Mouse (Mus musculus): ENCODE data around the gene Lpo.

Lpo gene

DNA sequence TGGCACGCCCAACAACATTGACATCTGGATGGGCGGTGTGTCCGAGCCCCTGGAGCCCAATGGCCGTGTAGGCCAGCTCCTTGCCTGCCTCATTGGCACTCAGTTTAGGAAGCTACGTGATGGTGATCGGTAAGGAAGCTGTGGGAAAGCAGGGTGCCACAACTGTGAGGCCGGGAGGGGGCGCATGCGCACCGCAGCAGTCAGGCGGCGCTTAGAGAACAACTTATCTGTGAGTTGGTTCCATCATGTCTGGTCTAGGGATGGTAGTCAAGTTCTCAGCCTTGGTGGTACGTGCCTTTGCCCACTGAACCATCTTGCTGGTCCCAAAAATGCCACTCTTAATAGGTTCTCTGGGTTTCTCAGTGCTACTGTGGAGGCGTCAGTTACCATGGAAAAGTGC, 25.5 kb downstream of the Lpo start:
- peak; percentile 32 for DNase-seq

DNA sequence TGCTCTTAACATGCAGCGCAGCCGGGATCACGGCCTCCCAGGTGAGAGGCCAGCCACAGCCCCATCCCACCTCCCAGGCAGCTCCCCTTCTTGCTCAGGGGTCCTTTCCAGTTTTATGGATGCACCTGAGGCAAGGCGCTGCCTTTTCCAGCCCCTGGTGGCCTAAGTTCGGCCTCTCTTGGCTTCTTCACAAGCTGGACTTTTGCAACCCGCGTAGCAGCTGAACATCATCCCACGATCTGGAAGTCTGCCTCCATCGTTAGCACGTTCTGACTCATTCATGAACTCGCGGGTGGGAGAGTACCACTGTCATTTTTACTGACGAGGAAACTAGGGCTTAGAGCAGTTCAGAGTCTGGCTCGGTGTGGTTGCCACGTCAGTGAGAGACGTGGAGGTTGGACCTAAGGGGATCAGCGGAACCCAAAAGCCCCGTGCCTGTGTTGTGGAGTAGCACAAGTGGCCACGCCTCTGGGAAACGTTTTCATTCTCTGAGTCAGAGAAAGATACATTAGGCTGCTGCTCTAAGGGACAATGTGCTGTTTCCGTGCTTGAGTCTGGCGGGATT, 26.3 kb downstream of the Lpo start:
- DNase-seq = peak; percentile 43

DNA sequence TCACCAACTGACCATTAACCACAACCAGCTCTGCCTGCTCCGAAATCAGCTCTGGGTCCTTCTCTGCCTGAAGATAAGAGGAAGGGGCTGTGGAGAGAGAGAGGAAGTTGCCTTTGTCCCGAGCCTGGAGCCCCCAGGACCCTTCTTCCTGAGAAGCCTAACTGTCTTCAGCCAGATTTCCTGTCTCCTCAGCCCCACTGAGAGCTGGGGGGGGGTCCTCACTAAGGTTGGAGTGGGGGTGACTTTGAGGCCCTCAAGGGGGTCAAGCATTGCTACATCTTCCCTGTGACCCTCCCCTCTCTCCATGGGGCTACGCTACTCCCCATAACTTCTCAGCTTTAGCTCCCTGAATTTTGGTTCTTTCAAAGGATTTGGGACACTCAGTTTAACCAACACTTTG, 34.6 kb downstream of the Lpo start, which contains the start of gene Mpo:
Mpo (plus strand) TSS at position 122 of the 400 bp plus-strand sequence.
- DNase-seq = no peak

DNA sequence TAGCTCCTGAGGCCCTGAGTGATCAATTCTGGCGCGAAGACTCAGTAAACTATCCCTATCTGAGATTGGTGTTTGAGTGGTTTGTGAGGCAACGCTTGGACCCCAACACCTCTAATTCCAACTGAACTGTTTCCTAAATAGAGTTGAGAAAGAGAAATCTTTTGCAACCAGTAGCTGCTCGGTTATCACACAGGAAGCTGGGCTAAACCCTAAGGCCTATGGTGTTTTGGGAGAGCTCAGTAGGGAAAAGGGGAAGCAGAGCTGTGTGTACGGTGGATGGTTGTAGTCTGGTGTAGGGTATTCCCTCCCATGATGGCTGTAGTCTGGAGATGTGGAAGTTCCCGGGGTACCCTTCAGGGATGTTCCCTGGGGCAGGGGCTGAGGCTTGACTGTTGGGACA, 38.0 kb downstream of the Lpo start:
- no peak for DNase-seq

DNA sequence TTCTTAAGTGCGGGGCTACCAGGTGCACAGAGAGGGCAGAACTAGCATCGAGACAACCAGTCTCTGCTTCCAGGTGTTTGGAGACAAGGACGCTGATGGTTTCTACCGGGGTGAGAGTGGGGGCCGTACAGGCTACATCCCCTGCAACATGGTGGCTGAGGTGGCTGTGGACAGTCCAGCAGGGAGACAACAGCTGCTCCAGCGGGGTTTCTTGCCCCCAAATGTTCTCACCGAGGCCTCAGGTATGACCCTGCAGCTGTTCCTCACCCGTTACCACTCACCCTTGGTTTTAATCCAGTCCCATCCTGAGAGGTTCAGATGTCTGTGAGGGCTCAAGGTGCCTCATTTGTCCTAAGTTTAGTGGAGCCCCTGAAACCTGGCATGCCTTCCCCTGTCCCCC, 48.0 kb downstream of the Lpo start:
- DNase-seq = no peak

DNA sequence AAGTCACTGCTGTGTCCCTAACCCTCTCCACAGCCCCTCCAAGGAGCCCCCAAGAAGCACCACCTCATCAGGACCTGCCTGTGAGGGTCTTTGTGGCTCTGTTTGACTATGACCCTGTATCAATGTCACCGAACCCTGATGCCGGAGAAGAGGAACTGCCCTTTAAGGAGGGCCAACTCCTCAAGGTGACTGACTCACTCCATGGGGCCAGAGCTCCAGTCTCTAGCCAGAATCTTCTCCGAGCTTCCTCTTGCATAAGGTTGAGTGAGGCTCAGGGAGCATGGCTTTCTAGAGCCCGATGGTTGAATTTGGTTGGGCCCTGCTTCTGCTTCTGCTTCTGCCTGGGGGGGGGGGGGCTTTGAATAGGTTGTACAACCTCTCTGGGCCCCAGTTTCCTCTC, 48.7 kb downstream of the Lpo start:
- no peak for DNase-seq

DNA sequence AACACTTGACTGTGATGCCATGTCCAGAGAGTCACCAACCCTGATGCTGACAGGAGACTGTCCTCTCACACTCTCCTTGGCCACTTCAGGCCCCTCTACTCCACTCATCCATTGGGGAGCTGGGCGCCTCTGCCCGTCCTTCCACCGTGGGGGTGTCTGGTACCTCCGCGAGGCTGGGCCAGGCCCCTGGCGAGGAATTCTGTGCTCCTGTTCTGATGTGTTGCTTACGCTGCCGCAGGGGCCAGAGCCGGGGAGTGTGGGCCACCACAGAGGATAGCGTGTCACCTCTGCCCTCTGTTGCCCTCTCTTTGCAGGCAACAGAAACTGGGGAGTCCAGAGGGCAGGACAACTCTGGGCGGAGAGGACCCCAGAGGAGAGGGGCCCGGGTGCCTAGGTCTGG, 49.2 kb downstream of the Lpo start:
- DNase-seq = no peak

DNA sequence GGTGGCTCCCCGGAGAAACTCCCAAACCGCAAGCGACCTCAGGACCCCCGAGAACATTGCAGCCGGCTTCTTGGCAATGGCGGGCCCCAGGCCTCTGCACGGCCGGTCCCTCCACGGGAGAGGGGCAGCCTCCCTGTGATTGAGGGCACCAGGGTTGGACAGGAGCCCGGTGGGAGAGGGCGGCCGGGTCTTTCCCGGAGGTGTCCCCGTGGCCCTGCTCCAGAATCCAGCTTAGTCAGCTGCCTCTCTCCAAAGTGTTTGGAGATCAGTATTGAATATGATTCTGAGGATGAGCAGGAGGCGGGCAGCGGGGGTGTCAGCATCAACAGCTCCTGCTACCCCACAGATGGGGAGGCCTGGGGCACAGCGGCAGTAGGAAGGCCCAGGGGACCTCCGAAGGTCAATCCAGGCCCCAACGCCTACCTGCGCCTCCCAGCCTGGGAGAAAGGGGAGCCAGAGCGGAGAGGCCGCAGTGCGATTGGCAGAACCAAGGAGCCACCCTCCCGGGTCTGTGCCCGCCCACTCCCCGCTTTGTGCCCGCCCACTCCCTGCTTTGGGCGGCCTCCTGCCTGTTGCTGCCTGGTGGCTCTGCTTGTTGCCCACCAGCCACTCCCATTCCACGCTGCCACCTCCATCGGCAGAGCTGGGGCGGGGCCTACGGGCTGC, 49.9 kb downstream of the Lpo start:
- peak; percentile 68 for DNase-seq

DNA sequence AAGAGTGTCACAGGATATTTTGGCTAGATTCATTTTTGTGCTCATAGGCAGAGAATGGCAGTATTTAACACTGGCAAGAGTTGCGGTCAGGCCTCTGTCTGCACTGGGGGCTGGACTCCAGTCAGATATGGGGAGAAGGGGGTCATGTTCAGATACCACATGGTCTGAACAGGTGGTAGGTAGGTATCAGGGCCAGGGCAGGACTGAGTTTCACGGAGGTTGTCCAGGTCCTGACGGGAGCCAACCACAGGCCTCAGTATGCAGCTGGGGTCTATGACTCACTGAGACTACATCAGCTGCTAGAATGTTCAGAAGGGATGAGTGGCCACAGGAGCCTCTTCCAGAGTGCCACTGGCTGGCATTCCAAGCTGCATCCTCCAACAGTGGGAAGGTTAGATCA, 55.7 kb downstream of the Lpo start:
- DNase-seq = no peak

DNA sequence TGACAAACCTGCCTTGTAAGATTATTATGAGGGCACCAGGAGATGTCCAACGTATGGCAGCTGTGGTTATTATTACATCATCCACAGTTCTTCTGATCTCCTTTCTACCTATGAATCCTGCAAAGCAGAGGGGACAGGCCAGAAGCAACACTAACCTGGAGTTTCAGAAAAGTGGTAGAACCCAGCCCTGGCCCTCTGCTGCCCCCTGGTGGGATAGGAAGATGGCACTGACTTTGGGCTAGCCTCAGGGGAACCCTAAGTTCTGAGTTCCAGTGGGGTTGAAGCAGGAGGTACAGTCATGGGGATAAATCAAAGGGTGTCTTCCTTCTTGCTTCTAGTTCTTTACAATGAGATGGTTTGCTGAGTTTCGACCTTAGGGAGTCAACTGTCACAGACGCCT, 57.1 kb downstream of the Lpo start:
- peak; percentile 54 for DNase-seq

DNA sequence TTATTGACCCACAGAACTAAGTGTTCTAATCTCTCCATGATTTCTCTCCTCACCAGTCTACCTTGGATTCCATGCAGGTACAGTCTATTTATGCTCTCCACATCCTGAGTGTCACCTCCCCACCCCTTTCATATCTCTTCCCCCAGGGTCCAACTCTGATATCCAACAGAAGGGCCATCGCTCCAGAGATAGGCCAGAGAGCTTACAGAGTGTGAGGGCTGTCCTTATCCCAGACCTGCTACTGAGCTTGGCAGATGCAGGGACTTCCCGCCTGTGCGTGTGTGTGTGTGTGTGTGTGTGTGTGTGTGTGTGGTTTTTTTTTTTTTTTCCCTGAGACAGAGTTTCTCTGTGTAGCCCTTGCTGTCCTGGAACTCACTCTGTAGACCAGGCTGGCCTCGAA, 59.3 kb downstream of the Lpo start:
- no peak for DNase-seq

DNA sequence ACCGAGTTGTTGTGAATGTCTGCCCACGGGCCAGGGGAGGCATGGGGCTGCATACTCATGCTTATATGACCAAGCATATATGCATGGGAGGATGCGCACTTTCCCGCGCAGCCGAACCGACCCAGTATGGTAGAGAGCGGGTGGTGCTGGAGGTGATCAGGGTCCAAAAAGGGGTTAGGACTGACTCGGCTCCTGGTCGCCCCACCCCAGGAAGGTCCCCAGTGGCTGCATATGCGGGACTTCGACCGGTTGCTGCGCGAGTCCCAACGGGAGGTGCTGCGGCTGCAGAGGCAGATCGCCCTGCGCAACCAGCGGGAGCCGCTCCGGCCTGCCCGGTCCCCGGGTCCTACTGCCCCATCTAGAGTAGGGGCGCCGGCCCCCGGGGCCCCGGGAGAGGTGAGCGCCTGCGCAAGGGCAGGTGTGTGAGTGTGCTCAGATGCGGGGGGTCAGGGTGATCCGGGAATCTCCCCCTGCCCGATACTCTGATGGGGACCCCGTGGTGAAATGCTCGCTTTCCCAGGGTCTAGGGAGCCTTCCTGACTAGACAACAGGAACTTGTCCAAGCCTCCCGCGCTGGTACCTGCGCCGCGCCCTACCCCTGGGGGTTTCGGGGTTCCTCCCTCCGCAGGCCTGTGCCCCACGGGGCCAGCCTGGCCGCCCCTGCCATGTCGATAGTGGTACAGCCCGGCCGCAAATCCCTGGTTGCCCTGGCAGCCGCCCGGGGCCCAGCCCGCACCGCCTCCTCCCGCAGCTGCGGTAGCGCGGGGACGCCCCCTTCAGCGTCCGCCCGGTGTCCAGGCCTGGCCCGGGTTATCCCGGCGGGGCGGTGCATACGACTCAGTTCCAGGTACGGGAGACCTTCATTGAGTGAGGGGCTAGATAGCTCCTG, 63.9 kb downstream of the Lpo start:
- DNase-seq = peak; percentile 63

DNA sequence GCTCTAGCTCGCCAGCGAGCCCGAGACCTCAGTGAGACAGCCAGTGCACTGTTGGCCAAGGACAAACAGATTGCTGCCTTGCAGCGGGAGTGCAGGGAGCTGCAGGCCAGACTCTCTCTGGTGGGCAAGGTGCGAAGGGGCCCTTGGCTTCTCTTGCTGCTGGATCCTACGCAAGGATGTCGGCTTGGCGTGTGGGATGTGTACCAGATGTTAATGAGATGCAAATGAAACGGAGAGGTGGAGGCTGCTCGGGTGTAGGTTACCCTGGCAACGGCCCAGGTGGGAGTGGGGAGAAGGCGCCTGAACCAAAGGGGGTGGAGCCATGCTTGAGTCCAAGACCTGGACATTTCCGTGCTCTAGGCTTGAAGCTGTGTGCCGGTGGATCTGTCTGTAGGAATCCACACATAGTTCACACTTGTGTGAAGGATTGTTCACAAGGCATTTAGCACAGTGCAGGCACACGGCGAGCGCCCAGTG, 64.5 kb downstream of the Lpo start:
- peak; percentile 81 for DNase-seq

DNA sequence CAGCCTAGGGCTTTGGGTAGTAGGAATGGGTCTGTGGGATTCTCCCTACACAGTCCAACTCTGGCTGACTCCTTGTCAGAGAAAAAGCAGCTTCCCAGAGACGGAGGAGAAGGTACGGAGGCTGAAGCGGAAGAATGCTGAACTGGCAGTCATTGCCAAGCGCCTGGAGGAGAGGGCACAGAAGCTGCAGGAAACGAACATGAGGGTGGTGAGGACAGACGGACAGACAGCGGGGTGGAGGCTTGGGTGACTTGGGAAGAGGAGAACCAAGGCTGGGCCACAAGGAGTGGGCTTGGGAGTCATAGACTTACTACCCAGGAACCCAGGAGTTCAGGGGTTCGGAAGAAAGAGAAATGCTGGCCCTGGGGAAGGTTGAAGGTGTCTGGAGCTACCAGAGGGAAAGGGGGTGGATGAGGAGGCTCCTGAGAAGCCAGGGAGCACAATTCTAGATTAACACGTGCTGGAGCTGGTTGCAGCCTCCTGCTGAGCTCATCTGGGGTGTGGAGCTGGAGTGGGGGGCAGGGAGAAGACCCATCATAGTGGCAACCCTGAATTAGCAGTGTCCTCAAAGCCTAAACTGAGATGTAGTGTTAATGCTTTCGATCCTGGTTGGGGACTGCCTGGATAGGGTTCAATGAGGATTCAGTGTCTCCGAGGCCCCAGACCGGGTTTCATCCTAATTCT, 65.2 kb downstream of the Lpo start:
- DNase-seq = peak; percentile 31

DNA sequence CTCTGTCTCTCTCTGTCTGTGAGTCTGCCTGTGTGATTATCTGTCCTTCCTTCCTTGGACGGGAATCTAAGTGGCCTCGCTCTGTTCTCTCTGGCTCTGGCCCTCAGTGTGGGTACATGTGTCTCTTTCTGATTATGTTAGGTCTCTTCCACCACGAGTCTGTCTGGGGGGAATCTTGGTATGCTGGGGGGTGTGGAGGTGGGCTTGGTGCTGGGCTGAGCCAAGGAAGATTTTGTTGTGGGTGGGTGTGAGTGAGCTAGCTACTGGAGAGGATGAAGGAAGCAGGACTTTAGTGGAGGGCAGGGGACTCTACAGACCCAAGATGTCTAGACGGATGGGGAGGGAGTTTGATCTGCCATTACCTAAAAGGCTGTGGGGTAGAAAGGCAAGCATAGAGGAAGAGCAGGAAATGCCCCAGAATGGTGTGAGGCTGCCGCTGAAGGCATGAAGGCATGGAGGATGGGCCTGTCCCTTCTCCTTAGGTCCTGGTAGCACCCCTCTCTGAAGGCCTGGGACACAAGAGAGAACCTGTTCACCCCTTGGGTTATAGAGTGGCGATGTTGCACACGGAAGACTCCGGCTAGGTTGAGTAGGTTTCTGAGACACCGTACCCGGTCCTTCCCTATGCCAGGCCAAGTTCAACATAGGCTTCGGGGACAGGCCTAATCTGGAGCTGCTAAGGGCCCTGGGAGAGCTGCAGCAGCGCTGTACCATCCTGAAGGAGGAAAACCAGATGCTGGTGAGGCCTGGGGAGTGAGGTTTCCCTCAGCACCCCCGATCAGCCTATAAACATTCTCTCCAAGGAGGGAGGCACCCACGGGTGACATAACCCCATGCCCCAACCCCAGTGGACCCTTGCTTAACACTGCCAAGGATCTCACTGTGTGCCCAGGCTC, 66.0 kb downstream of the Lpo start:
- no peak for DNase-seq

DNA sequence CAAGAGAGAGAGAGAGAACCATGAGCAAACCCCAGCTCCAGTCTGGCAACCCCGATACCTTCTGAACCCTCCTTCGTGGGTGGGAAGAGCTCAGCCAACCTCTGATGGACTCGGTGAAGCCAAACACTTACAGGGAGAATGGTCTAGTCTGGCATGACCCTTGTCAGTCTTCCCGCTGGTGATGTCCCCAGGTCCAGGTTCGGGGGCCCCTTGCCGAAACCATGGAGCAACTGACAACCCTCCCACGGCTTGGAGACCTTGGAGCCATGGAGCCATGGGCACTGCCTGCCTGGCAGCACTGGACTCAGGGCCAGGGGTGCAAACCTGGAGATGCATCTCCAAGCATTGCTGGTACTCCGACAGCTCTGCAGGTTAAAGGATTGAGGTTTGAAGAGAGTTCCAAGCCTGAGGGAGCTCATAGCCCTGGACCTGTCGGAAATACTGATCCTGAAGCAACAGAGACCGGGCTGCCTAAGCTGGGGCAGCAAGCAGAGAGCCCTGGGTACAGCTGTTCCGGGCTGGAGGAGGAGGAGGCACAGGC, 66.8 kb downstream of the Lpo start:
- peak; percentile 45 for DNase-seq

DNA sequence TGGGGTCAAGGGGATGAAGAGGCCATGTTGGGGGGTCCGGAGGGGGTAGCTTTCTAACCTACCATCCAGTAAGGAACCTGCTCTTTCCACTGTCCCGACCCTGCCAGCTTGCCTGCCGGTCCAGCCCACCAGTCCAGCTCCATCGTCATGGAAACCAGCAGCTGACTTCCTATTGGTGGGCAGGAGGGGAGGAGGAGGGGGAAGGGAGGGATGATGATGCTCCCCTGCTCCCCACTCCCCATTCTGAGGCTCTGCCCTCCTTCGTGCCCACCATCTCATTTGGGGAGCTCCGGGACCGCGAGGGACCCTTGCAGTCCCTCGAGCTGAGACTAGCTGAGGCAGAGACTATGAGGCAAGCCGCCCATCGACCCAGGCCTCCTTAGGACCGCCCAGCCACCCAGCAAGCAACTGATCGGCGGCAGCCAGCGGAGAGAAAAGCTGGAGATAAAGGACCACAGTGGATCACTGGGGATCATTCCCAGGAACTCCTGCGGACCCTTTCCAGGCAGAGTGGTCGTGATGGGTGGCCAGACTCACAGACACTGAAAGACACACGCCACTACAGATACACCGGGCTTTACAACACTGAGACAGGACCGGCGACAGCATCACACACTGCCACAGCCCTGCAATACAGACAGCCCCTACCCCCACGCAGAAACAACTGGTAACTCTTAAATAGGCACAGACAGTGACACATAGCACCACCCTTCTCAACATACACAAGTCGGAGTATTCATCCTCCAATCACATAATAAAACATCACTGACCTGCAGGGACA, 67.6 kb downstream of the Lpo start, which contains the start of gene Tspoap1:
Tspoap1 (plus strand) TSS at position 241 of the 781 bp plus-strand sequence.
- peak; percentile 83 for DNase-seq

DNA sequence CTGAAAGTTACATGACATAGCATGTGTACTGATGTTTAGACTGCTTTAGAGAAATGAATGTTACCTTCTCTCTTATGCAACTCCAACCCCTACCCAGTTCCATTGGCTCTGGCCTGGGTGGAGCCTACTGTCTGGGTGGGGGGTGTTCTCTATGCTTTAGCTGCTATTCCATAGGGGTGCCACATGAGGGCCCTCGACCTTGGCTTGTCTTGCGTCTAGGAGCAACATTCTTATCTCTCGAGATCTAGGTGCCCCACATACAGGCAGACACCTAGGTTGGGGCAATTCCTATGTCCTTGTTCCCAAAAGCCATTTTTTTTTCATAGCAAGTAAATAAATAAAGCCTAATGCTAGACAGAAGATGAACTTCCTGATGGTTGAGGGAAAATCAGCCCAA, 68.5 kb downstream of the Lpo start:
- peak; percentile 56 for DNase-seq

DNA sequence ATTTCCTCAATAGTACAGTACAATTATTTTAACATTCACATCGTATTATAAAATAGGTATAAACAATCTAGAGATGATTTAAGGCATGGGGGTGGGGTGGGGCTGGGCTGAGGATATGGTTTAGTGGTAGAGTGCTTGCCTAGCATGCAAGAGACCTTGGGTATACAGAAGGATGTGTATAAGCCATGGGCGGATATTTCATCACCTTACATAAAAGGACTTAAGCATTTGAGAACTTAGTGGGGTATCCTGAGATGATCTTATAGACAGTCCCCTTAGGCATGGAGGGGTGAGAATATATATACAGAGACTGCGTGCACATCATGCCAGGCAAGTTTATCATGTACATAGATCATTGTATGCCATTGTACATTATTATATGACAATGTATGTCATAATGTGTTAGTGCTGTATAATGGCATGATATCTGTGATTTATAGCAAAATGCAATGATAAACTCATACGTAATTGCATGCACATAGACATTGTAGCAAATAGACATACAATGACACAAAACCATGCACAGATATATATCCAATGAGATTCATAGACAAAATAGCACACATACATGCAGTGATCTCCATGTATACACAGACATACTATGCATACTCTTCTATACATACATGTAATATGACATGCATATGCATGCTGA, 69.0 kb downstream of the Lpo start:
- no peak for DNase-seq

DNA sequence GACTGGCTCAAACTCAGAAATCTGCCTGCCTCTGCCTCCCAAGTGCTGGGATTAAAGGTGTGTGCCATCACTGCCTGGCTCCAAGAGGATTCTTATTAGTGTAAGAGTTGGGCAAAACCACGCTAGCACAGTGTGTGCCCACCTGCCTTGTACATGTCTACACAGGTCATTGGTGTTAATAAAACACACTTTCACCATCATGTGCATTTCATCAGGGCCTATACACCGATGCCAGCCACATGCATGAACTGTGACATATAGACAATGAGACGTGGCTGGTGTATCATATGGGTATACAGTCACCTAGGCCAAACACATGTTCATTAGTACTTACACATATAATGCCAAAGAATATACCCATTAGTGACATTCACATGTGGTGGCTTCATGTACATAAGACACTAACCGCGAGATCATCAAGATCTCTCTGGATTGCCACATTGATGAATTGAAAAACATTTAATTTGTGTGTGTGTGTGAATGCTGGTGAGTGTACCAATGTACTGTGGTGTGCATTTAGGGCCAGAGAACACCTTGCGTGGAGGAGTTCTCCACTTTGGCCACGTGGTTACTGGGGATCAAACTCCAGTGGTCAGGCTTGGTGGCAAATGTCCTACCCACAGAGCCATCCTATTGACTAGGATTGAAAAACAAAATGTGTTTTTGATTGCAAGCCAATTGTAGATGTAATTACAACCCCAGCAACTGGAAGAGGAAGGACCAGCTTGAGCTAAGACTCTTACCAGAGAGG, 69.8 kb downstream of the Lpo start:
- DNase-seq = no peak

All from right cerebral cortex, postnatal 25 days (tissue).